Mouse (Mus musculus) midbrain, embryonic 12.5 days (tissue): ENCODE measurements around the gene Zdhhc22. TPM values are rescaled to one million over a fixed set of nuclear protein-coding genes. Genes with fewer than 3 reads are reported as not detected.

Source experiments
- ATAC-seq: fragments of 200-750 bp; cut with Nextera tagmentation; 2 replicates; pipeline ENCODE4 v1.8.0; 2017; ENCODE audit warnings: low read depth, moderate TSS enrichment, moderate library complexity; ENCODE audit not compliant: low FRiP score
- H3K27ac ChIP-seq: fragments of 300-500 bp; sonication (generic); replicated peaks from 2 replicates; pipeline ENCODE4 v1.5.1; 2016; ENCODE audit warnings: mild to moderate bottlenecking
- H3K27me3 ChIP-seq: fragments of 300-500 bp; sonication (generic); 2 replicates; pipeline ENCODE4 v1.6.1; 2016; ENCODE audit warnings: mild to moderate bottlenecking
- H3K36me3 ChIP-seq: fragments of 300-500 bp; sonication (generic); 2 replicates; pipeline ENCODE4 v1.6.1; 2016
- H3K4me1 ChIP-seq: fragments of 300-500 bp; sonication (generic); 2 replicates; pipeline ENCODE4 v1.6.1; 2016
- H3K4me2 ChIP-seq: fragments of 300-500 bp; sonication (generic); replicated peaks from 2 replicates; pipeline ENCODE4 v1.6.1; 2016; ENCODE audit warnings: mild to moderate bottlenecking, moderate library complexity
- H3K4me3 ChIP-seq: fragments of 300-500 bp; sonication (generic); 2 replicates; pipeline ENCODE4 v1.5.1; 2016; ENCODE audit warnings: mild to moderate bottlenecking
- H3K9ac ChIP-seq: fragments of 300-500 bp; sonication (generic); replicated peaks from 2 replicates; pipeline ENCODE4 v1.6.1; 2016; ENCODE audit warnings: mild to moderate bottlenecking, moderate library complexity
- H3K9me3 ChIP-seq: fragments of 300-500 bp; sonication (generic); 2 replicates; pipeline ENCODE4 v1.6.1; 2016; ENCODE audit warnings: mild to moderate bottlenecking
- WGBS: fragments of 180-500 bp; shearing (Covaris S2); methylation state at CpG from one replicate; pipeline ENCODE4 v1.1.7; 2016; 5-methylcytosine and 5-hydroxymethylcytosine counted together
- polyA plus RNA-seq: library from polyadenylated mRNA; unstranded; fragments of >200 nt; fragmentation: Nextera tagmentation; extraction: Ambion mirVana; gene quantifications from 2 replicates; pipeline ENCODE4 v1.2.1, GENCODE M21; 2016

Gene Zdhhc22
- polyA plus RNA-seq, 1 experiment from 2014 or later: 0.98 TPM

DNA sequence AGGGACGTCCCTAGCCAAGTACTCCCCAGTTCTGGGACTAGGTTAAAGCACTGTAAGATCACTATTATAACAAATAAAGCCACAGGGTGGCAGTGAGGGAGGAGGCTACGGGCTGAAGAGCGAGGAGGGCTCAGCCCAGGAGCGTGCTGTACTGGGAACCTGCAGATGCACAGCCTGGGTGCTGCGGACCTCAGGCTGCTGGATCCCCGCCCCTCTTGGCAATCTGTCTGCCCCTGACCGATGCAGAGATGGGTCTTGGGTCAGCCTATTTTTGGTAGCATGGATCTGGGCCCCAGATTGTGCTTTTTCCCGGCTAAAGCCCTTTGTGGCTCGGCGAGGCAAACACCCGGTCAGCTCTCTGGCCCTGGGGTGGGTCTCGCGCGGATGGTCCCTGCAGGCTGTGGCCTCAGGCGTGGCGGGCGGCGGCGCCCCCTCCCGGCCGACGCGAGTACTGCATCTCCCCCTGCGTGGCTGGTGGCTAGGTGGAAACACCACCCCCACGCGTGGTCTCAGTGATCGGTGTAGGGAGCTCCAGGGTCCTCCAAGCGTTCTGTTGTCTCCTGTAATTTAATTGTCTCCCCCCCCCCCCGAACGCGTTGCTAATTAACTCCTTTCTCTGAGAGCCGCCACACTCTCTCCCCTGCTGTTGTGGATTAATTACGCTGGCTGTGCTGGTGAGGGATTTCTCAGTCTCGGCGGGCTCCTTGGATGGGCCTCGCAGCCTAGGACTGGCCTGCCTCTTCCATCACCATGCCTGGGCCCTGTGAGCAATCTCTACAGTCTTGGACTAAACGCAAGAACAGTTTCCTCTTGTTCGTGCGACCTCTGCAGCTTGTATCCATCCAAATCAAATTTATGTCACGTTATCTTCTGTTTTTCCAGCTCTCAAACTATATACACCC is 15.6 kb downstream of the Zdhhc22 start:
- H3K36me3 ChIP-seq: no peaks in the 10 kb centered on the region
- H3K27ac ChIP-seq: peak overlapping the region; percentile 52; the same call in 1 of the 2 replicates
- H3K9me3 ChIP-seq: no peaks in the 10 kb centered on the region
- no peak overlapping the region; the same call in 1 of the 2 replicates for H3K9ac ChIP-seq
- 5% methylated on average over 40 of the region's 40 CpGs for WGBS
- peak; percentile 76 for ATAC-seq
- peaks cover 24% of the 10 kb centered on the region for H3K27me3 ChIP-seq
- peak overlapping the region; percentile 31 for H3K4me3 ChIP-seq
- peaks cover 34% of the 10 kb centered on the region for H3K4me1 ChIP-seq
- H3K4me2 ChIP-seq: peak overlapping the region; percentile 50

DNA sequence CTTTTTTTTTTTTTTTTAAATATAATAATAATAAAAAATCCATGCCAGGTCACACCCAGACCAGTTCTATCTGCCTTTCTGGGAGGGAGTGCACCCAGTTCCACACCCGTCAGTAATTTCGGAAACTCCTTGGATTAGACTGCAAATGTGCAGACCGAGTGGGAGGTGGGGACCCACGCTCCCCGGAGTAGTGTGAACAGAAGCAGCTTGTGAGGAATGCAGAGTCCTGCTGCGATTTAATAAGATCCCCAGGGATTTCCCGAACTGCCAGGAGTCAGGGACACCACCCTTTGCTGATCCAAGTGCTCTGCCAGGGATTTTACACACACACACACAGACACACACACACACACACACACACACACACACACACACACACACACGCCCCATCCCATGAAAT is 16.5 kb downstream of the Zdhhc22 start:
- H3K9me3 ChIP-seq: no peaks in the 10 kb centered on the region
- no peak overlapping the region for H3K4me3 ChIP-seq
- H3K4me2 ChIP-seq: peak overlapping the region; percentile 50; the same call in 1 of the 2 replicates
- H3K9ac ChIP-seq: no peak overlapping the region
- no peaks in the 10 kb centered on the region for H3K36me3 ChIP-seq
- peaks cover 18% of the 10 kb centered on the region for H3K27me3 ChIP-seq
- peak overlapping the region; percentile 52; the same call in 1 of the 2 replicates for H3K27ac ChIP-seq
- no peak for ATAC-seq
- WGBS: 26% methylated on average over 8 of the region's 8 CpGs
- peaks cover 38% of the 10 kb centered on the region for H3K4me1 ChIP-seq

DNA sequence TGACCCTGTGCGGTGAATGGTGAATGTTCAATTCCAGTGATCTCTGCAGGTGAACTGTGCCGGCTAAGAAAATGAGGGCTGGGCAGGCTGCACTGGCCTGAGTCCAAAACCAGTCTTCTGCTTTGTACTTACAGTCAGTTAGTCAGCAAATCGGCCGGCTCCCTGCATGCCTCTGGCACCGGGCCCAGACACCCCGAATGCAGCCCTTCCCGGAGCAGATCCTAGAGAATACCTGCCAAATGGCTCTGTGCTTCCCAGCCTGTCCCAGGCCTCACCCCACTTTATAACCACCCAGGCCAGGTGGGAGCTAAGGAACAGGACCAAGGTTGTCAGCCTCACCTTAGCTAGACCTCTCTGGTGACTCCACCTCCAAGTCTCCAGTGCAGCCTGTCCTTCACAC is 17.0 kb downstream of the Zdhhc22 start:
- H3K27me3 ChIP-seq: peaks cover 13% of the 10 kb centered on the region
- no peak overlapping the region for H3K9ac ChIP-seq
- no peak overlapping the region for H3K4me2 ChIP-seq
- ATAC-seq: no peak
- H3K4me1 ChIP-seq: peaks cover 38% of the 10 kb centered on the region
- no peak overlapping the region for H3K27ac ChIP-seq
- H3K4me3 ChIP-seq: no peak overlapping the region
- H3K36me3 ChIP-seq: no peaks in the 10 kb centered on the region
- WGBS: 57% methylated on average over 7 of the region's 7 CpGs
- H3K9me3 ChIP-seq: no peaks in the 10 kb centered on the region

DNA sequence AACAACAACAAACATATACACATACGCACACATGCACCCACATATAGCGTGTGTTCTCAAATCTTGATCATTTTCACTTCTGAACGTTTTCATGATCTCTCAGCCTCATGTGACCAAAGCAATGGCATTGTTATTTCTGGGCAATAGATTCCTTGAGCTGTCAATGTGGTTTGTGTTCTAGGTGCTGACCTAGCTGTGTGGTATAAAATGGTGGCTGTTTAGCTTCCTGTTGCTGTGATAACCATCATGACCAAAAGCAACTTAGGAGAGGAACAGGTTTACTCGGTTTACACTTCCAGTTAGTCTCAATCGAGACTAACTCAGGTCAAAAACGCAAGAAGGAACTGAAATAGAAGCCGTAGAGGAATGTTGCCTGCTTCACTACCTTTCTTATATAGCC is 19.1 kb downstream of the Zdhhc22 start:
- H3K9ac ChIP-seq: no peak overlapping the region
- H3K27ac ChIP-seq: no peak overlapping the region
- peaks cover 33% of the 10 kb centered on the region for H3K4me1 ChIP-seq
- 94% methylated on average over 7 of the region's 7 CpGs for WGBS
- no peaks in the 10 kb centered on the region for H3K9me3 ChIP-seq
- no peak overlapping the region for H3K4me2 ChIP-seq
- no peak for ATAC-seq
- no peak overlapping the region for H3K4me3 ChIP-seq
- H3K36me3 ChIP-seq: no peaks in the 10 kb centered on the region
- H3K27me3 ChIP-seq: peaks cover 9% of the 10 kb centered on the region; the same call in 1 of the 2 replicates

GRCm38 (mm10) chr12:86969220-86969601 is 21.0 kb downstream of the Zdhhc22 start:
- H3K9me3 ChIP-seq: no peaks in the 10 kb centered on the region
- no peaks in the 10 kb centered on the region for H3K27me3 ChIP-seq
- H3K36me3 ChIP-seq: peaks cover 6% of the 10 kb centered on the region
- WGBS: 57% methylated on average over 3 of the region's 3 CpGs
- peaks cover 22% of the 10 kb centered on the region for H3K4me1 ChIP-seq
- no peak overlapping the region for H3K9ac ChIP-seq
- no peak overlapping the region for H3K27ac ChIP-seq
- H3K4me3 ChIP-seq: no peak overlapping the region
- no peak for ATAC-seq
- no peak overlapping the region for H3K4me2 ChIP-seq

DNA sequence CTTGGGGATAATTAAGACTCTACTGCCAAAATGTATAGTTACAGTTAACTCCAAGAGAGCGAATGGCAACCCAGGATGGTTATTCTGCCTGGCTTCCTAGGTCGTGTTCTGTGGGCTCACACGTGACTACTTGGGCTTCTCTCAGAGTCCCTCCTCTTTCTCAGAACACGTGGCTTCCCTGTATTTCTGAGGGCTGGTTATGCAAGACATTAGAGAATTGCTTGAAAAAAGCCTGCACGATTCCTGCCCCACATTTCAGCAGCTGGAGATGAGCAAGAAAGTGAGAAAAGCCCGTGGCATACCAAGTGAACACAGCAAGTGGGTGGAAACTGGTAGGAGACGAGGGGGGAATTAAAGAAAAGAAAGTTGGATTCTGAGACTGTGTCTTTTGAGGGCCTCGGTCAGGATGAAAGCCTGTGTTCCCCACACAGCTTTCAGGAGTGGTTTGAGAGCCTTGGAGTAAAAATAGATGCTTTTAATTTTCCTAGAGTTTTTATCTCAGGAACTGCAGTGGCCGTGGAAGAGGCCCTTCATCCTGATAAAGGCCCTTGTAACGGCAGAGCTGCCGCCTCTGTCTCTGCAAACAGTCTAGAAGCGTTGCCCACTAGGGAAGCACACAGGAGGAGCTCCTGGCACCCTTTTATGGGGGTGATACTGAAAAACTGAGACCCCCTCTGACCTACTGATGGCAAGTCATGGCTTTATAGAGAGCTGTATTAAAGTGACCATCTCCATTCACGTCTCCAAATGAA is 21.6 kb downstream of the Zdhhc22 start:
- no peaks in the 10 kb centered on the region for H3K27me3 ChIP-seq
- H3K36me3 ChIP-seq: peaks cover 10% of the 10 kb centered on the region
- H3K4me2 ChIP-seq: no peak overlapping the region
- no peak overlapping the region for H3K4me3 ChIP-seq
- 67% methylated on average over 13 of the region's 13 CpGs for WGBS
- no peaks in the 10 kb centered on the region for H3K9me3 ChIP-seq
- H3K27ac ChIP-seq: no peak overlapping the region
- no peak overlapping the region for H3K9ac ChIP-seq
- ATAC-seq: no peak
- peaks cover 16% of the 10 kb centered on the region for H3K4me1 ChIP-seq

DNA sequence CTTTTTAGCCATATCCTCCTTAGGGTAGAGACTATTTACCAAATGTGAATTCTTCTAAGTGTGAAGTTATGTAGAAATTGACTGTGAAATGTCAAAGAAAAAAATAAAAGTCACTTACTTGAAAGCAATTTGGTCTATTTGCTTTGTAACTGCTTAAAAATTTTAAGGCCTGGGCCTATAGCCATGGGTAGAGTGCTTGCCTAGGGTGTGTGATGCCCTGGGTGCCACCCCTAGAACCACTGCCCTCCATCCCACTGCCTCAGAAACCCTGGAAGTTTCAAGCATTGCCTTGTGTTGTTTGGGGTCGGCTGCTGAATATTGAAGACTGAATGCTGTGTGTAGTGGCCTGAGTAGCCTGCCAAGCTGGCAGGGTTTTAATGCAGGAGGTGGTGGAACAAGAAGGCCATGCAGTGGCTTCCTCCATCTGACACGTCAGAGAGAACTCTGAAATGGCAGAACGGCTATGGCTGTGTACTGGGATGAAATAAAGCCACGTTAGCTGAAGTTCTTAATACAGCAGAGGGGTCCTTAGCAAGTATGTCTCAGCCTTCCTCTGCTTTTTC is 24.9 kb downstream of the Zdhhc22 start:
- Histone ChIP-seq H3K4me2 (no peak overlapping the region), H3K9ac (no peak overlapping the region), H3K36me3 (peaks cover 43% of the 10 kb centered on the region), H3K4me1 (peaks cover 6% of the 10 kb centered on the region; the same call in 1 of the 2 replicates), H3K27me3 (no peaks in the 10 kb centered on the region), H3K4me3 (no peak overlapping the region), H3K27ac (no peak overlapping the region), H3K9me3 (no peaks in the 10 kb centered on the region)
- WGBS: 93% methylated on average over 4 of the region's 4 CpGs
- ATAC-seq: no peak

- no peak overlapping the region for H3K4me3 ChIP-seq
- no peaks in the 10 kb centered on the region for H3K9me3 ChIP-seq
- no peak overlapping the region for H3K27ac ChIP-seq
- no peak for ATAC-seq
- H3K27me3 ChIP-seq: no peaks in the 10 kb centered on the region
- peaks cover 52% of the 10 kb centered on the region for H3K36me3 ChIP-seq
- no peak overlapping the region for H3K4me2 ChIP-seq
- WGBS: 91% methylated on average over 16 of the region's 16 CpGs
- H3K4me1 ChIP-seq: peaks cover 6% of the 10 kb centered on the region; the same call in 1 of the 2 replicates
- H3K9ac ChIP-seq: no peak overlapping the region
Measured at GRCm38 (mm10) chr12:86964278-86965057, 25.8 kb downstream of the Zdhhc22 start.

DNA sequence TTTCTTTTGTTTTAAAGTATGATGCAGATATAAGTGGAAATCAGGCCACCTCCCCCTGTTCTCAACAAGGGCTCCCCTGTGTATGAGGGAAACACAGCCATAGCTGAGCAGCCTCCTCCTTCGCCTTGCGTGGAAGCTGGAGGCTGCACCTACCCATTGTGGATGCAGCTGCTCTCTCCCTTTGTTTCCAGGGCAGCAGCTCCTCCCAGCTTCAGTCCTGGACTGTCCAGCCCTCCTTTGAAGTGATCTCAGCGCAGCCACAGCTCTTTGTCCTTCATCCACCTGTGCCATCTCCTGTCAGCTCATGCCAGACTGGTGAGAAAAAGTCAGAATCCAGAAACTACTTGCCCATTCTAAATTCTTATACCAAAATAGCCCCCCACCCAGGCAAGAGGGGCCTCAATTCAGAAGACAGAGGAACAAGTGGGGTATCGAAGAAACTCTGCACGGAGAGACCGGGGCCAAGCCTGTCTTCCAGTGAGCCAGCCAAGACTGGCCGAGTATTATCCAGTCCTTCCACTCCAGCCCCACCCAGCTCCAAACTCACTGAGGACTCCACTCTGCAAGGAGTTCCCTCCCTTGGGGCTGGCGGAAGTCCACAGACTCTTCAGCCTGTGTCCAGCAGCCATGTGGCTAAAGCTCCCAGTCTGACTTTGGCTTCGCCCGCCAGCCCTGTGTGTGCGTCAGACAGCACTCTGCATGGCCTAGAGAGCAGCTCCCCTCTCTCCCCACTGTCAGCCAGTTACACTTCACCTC is 28.5 kb downstream of the Zdhhc22 start:
- Histone ChIP-seq H3K4me2 (no peak overlapping the region), H3K27me3 (no peaks in the 10 kb centered on the region), H3K4me3 (no peak overlapping the region), H3K9me3 (no peaks in the 10 kb centered on the region), H3K9ac (0 out of 2 replicates have a peak overlapping the region, but pooled peaks have one; percentile 6), H3K27ac (peak overlapping the region; percentile 56), H3K36me3 (peaks cover 74% of the 10 kb centered on the region), H3K4me1 (0 out of 2 replicates have a peak, but pooled peaks cover 2% of the 10 kb centered on the region)
- ATAC-seq: no peak
- 72% methylated on average over 11 of the region's 11 CpGs for WGBS

- Histone ChIP-seq H3K27ac (no peak overlapping the region), H3K4me1 (0 out of 2 replicates have a peak, but pooled peaks cover 2% of the 10 kb centered on the region), H3K9ac (peak overlapping the region; percentile 15; the same call in 1 of the 2 replicates), H3K9me3 (no peaks in the 10 kb centered on the region), H3K4me2 (no peak overlapping the region), H3K36me3 (peaks cover 82% of the 10 kb centered on the region), H3K4me3 (no peak overlapping the region), H3K27me3 (no peaks in the 10 kb centered on the region)
- ATAC-seq: no peak
- 97% methylated on average over 3 of the region's 3 CpGs for WGBS
Measured at GRCm38 (mm10) chr12:86960791-86961335, 29.4 kb downstream of the Zdhhc22 start.
